Mouse (Mus musculus) left cerebral cortex, adult 2 months (tissue): ENCODE measurements around the gene Gm28038. TPM values are rescaled to one million over a fixed set of nuclear protein-coding genes. Genes with fewer than 3 reads are reported as not detected.

Experiments
- DNase-seq, 2 experiments: peaks; one replicate each; pipeline ENCODE4 v3.0.0; 2021 to 2022; ENCODE audit warnings: low spot score in 2 of 2, mixed read lengths in 1 of 2; ENCODE audit errors: extremely low spot score in 1 of 2
- H3K27ac ChIP-seq: fragments of 200-600 bp; 2 replicates; pipeline ENCODE4 v1.8.1; 2022
- H3K4me3 ChIP-seq: fragments of 200-600 bp; 2 replicates; pipeline ENCODE4 v1.8.1; 2022
- CTCF ChIP-seq: fragments of 200-600 bp; IDR thresholded peaks from 2 replicates; pipeline ENCODE4 v1.8.1; 2022; ENCODE audit warnings: antibody characterized with exemption, mild to moderate bottlenecking, moderate library complexity
- intact Hi-C: fragments of 180-260 bp; cut with DNase I; formaldehyde crosslinking; loops from one replicate; pipeline ENCODE4 v1.15.1; 2025
- total RNA-seq, 2 experiments: library from RNA; stranded (reverse); gene quantifications; 2 replicates each; pipeline ENCODE4 v1.2.3; 2021

The Gm28038 gene
- total RNA-seq, 2 experiments from 2014 or later, result not detected

- H3K27ac ChIP-seq, result peak overlapping the region; percentile 11; the same call in 1 of the 2 replicates
- intact Hi-C loops, result no loop called here
- no peak for DNase-seq
- no peak for TF ChIP-seq CTCF
- no peak overlapping the region for H3K4me3 ChIP-seq
Observed at GRCm38 (mm10) chr2:30342061-30342460, 61.2 kb downstream of the Gm28038 start.

GRCm38 (mm10) chr2:30342544-30342943, 61.7 kb downstream of the Gm28038 start:
- no peak overlapping the region for H3K4me3 ChIP-seq
- H3K27ac ChIP-seq, result no peak overlapping the region
- intact Hi-C loops, result no loop called here
- DNase-seq, result no peak
- TF ChIP-seq CTCF, result no peak

- no peak; the same call in none of the 2 replicates for TF ChIP-seq CTCF
- H3K27ac ChIP-seq, result peak overlapping the region; percentile 53
- intact Hi-C loops, result no loop called here
- peak in 1 of 2 experiments; percentile 28 for DNase-seq
- no peak overlapping the region for H3K4me3 ChIP-seq
Observed at GRCm38 (mm10) chr2:30343601-30344137, 62.8 kb downstream of the Gm28038 start.

- H3K4me3 ChIP-seq, result no peak overlapping the region
- intact Hi-C loops, result no loop called here
- no peak for DNase-seq
- H3K27ac ChIP-seq, result no peak overlapping the region
- no peak for TF ChIP-seq CTCF
Observed at GRCm38 (mm10) chr2:30345971-30346676, 65.3 kb downstream of the Gm28038 start.

- intact Hi-C loops, result no loop called here
- no peak for TF ChIP-seq CTCF
- no peak for DNase-seq
- Histone ChIP-seq H3K4me3 (no peak overlapping the region), H3K27ac (no peak overlapping the region)
Observed at GRCm38 (mm10) chr2:30349196-30349595, 68.4 kb downstream of the Gm28038 start.

Other genes with a start within 250 kb of the Gm28038 start
- gene Wdr34, start 232.2 kb upstream of the Gm28038 start, total RNA-seq, result 10 to 100 TPM; 40.7 to 41.0 TPM
- 100 to 1,000 TPM; 191 to 192 TPM for gene Set, start 223.7 kb upstream of the Gm28038 start, total RNA-seq
- 1 to 10 TPM; 2.9 to 3.6 TPM for gene Pkn3, start 203.4 kb upstream of the Gm28038 start, total RNA-seq
- 1 to 10 TPM; 5.4 to 7.0 TPM for gene Zdhhc12, start 187.4 kb upstream of the Gm28038 start, total RNA-seq
- gene Zer1, start 156.5 kb upstream of the Gm28038 start, total RNA-seq, result 100 to 1,000 TPM; 163 to 171 TPM
- 10 to 100 TPM; 49.6 to 53.3 TPM for gene Tbc1d13, start 147.3 kb upstream of the Gm28038 start, total RNA-seq
- 10 to 100 TPM; 20.9 to 21.4 TPM for gene Endog, start 109.5 kb upstream of the Gm28038 start, total RNA-seq
- gene Spout1, start 102.6 kb upstream of the Gm28038 start, total RNA-seq, result 10 to 100 TPM; 36.6 to 38.4 TPM
- gene Kyat1, start 75.2 kb upstream of the Gm28038 start, total RNA-seq, result 10 to 100 TPM; 14.3 to 15.2 TPM
- gene Lrrc8a, start 43.3 kb upstream of the Gm28038 start, total RNA-seq, result 10 to 100 TPM; 60.8 to 62.0 TPM
- gene Gm28035, start 40.5 kb upstream of the Gm28038 start, total RNA-seq, result 10 to 100 TPM; 11.3 to 15.1 TPM
- gene Phyhd1, start 14.8 kb upstream of the Gm28038 start, total RNA-seq, result 10 to 100 TPM; 21.7 to 27.3 TPM
- 10 to 100 TPM; 22.3 to 25.2 TPM for gene Dolk, start 5.3 kb downstream of the Gm28038 start, total RNA-seq
- 10 to 100 TPM; 21.8 to 23.5 TPM for gene Nup188, start 5.4 kb downstream of the Gm28038 start, total RNA-seq
- gene Sh3glb2, start 78.3 kb downstream of the Gm28038 start, total RNA-seq, result 100 to 1,000 TPM; 291 to 312 TPM
- gene Miga2, start 83.2 kb downstream of the Gm28038 start, total RNA-seq, result 100 to 1,000 TPM; 120 to 138 TPM
- gene Dolpp1, start 111.2 kb downstream of the Gm28038 start, total RNA-seq, result 10 to 100 TPM; 25.8 to 26.8 TPM
- 10 to 100 TPM; 56.5 to 58.2 TPM for gene Crat, start 134.8 kb downstream of the Gm28038 start, total RNA-seq
- 100 to 1,000 TPM; 177 to 178 TPM for gene Ptpa, start 135.0 kb downstream of the Gm28038 start, total RNA-seq
- 10 to 100 TPM; 20.9 to 25.3 TPM for gene Ier5l, start 193.2 kb downstream of the Gm28038 start, total RNA-seq